Mouse (Mus musculus) forebrain, embryonic 13.5 days (tissue): ENCODE measurements around the gene Alox8. TPM values are rescaled to one million over a fixed set of nuclear protein-coding genes. Genes with fewer than 3 reads are reported as not detected.

Experiments used
- ATAC-seq: fragments of 200-750 bp; cut with Nextera tagmentation; 2 replicates; pipeline ENCODE4 v1.8.0; 2017
- H3K27ac ChIP-seq: fragments of 300-500 bp; sonication (generic); 2 replicates; pipeline ENCODE4 v1.5.1; 2015; ENCODE audit warnings: inconsistent platforms, mild to moderate bottlenecking, moderate library complexity
- H3K27me3 ChIP-seq: fragments of 300-500 bp; sonication (generic); 2 replicates; pipeline ENCODE4 v1.6.1; 2015; ENCODE audit warnings: mild to moderate bottlenecking, inconsistent platforms
- H3K36me3 ChIP-seq: fragments of 300-500 bp; sonication (generic); 2 replicates; pipeline ENCODE4 v1.6.1; 2015; ENCODE audit warnings: mild to moderate bottlenecking, inconsistent platforms; ENCODE audit not compliant: poor library complexity, severe bottlenecking
- H3K4me1 ChIP-seq: fragments of 300-500 bp; sonication (generic); 2 replicates; pipeline ENCODE4 v1.6.1; 2015; ENCODE audit warnings: inconsistent platforms
- H3K4me2 ChIP-seq: fragments of 300-500 bp; sonication (generic); 2 replicates; pipeline ENCODE4 v1.6.1; 2015; ENCODE audit warnings: inconsistent platforms, mild to moderate bottlenecking, moderate library complexity
- H3K4me3 ChIP-seq: fragments of 300-500 bp; sonication (generic); 2 replicates; pipeline ENCODE4 v1.5.1; 2015; ENCODE audit warnings: mild to moderate bottlenecking, inconsistent platforms
- H3K9ac ChIP-seq: fragments of 300-500 bp; sonication (generic); 2 replicates; pipeline ENCODE4 v1.6.1; 2015; ENCODE audit warnings: mild to moderate bottlenecking, inconsistent platforms
- H3K9me3 ChIP-seq: fragments of 300-500 bp; sonication (generic); replicated peaks from 2 replicates; pipeline ENCODE4 v1.6.1; 2016; ENCODE audit warnings: inconsistent platforms
- WGBS: fragments of 180-500 bp; shearing (Covaris S2); methylation state at CpG from one replicate; pipeline ENCODE4 v1.1.7; 2015; 5-methylcytosine and 5-hydroxymethylcytosine counted together
- polyA plus RNA-seq: library from polyadenylated mRNA; unstranded; fragments of >200 nt; fragmentation: Nextera tagmentation; extraction: Ambion mirVana; gene quantifications from 2 replicates; pipeline ENCODE4 v1.2.1, GENCODE M21; 2015

The Alox8 gene
- not detected in 2 replicates for polyA plus RNA-seq

GRCm38 (mm10) chr11:69197743-69198142 lies at the start of gene Alox8:
Gene Alox8, minus strand, starts transcription at chr11:69197843.
- ATAC-seq: no peak
- no peaks in the 10 kb centered on the region for H3K36me3 ChIP-seq
- peaks cover 44% of the 10 kb centered on the region for H3K27me3 ChIP-seq
- H3K9ac ChIP-seq: peak within 1 kb of the TSS; percentile 43
- H3K9me3 ChIP-seq: no peaks in the 10 kb centered on the region
- WGBS: 32% methylated on average over 6 of the region's 6 CpGs
- H3K4me3 ChIP-seq: peak within 1 kb of the TSS; percentile 17
- H3K4me1 ChIP-seq: peaks cover 11% of the 10 kb centered on the region
- no peak within 1 kb of the TSS for H3K27ac ChIP-seq
- peak within 1 kb of the TSS; percentile 52 for H3K4me2 ChIP-seq

GRCm38 (mm10) chr11:69245643-69246042 lies 48.0 kb upstream of the Alox8 start:
- 0 out of 2 replicates have a peak, but pooled peaks cover 3% of the 10 kb centered on the region for H3K27me3 ChIP-seq
- H3K4me3 ChIP-seq: no peak overlapping the region
- H3K4me1 ChIP-seq: no peaks in the 10 kb centered on the region
- WGBS: 52% methylated on average over 2 of the region's 2 CpGs
- no peak overlapping the region for H3K27ac ChIP-seq
- H3K9ac ChIP-seq: no peak overlapping the region
- H3K4me2 ChIP-seq: no peak overlapping the region
- no peaks in the 10 kb centered on the region for H3K9me3 ChIP-seq
- no peak for ATAC-seq
- no peaks in the 10 kb centered on the region for H3K36me3 ChIP-seq

GRCm38 (mm10) chr11:69244911-69245310 lies 47.3 kb upstream of the Alox8 start:
- H3K27me3 ChIP-seq: 0 out of 2 replicates have a peak, but pooled peaks cover 3% of the 10 kb centered on the region
- H3K4me3 ChIP-seq: no peak overlapping the region
- no peaks in the 10 kb centered on the region for H3K36me3 ChIP-seq
- no peaks in the 10 kb centered on the region for H3K9me3 ChIP-seq
- WGBS: 33% methylated on average over 2 of the region's 2 CpGs
- no peak overlapping the region for H3K27ac ChIP-seq
- no peak for ATAC-seq
- no peak overlapping the region for H3K4me2 ChIP-seq
- H3K9ac ChIP-seq: no peak overlapping the region
- no peaks in the 10 kb centered on the region for H3K4me1 ChIP-seq

GRCm38 (mm10) chr11:69236926-69237260 lies 39.2 kb upstream of the Alox8 start, which contains the start of gene Gucy2e:
Gene Gucy2e, minus strand, starts transcription at chr11:69237036.
- Histone ChIP-seq H3K9me3 (no peaks in the 10 kb centered on the region), H3K4me2 (peak within 1 kb of the TSS; percentile 71), H3K4me3 (peak within 1 kb of the TSS; percentile 48), H3K27ac (no peak within 1 kb of the TSS), H3K9ac (peak within 1 kb of the TSS; percentile 65), H3K36me3 (no peaks in the 10 kb centered on the region), H3K4me1 (peaks cover 17% of the 10 kb centered on the region), H3K27me3 (peaks cover 46% of the 10 kb centered on the region)
- no peak for ATAC-seq
- 13% methylated on average over 13 of the region's 13 CpGs for WGBS

- Histone ChIP-seq H3K27me3 (peaks cover 46% of the 10 kb centered on the region), H3K27ac (no peak overlapping the region), H3K36me3 (no peaks in the 10 kb centered on the region), H3K9ac (peak overlapping the region; percentile 65), H3K9me3 (no peaks in the 10 kb centered on the region), H3K4me1 (peaks cover 17% of the 10 kb centered on the region), H3K4me3 (peak overlapping the region; percentile 48), H3K4me2 (peak overlapping the region; percentile 71)
- no peak for ATAC-seq
- 2% methylated on average over 51 of the region's 51 CpGs for WGBS
These were observed 38.6 kb upstream of the Alox8 start for GRCm38 (mm10) chr11:69236061-69236925.

- peak overlapping the region; percentile 48 for H3K4me3 ChIP-seq
- H3K9me3 ChIP-seq: no peaks in the 10 kb centered on the region
- H3K36me3 ChIP-seq: no peaks in the 10 kb centered on the region
- 1% methylated on average over 33 of the region's 33 CpGs for WGBS
- peak overlapping the region; percentile 57 for H3K27ac ChIP-seq
- H3K4me1 ChIP-seq: peaks cover 17% of the 10 kb centered on the region
- peaks cover 46% of the 10 kb centered on the region for H3K27me3 ChIP-seq
- peak; percentile 96 for ATAC-seq
- H3K9ac ChIP-seq: peak overlapping the region; percentile 65
- H3K4me2 ChIP-seq: peak overlapping the region; percentile 71
These were observed 37.8 kb upstream of the Alox8 start for GRCm38 (mm10) chr11:69235285-69236060.

- H3K9me3 ChIP-seq: no peaks in the 10 kb centered on the region
- 75% methylated on average over 2 of the region's 2 CpGs for WGBS
- H3K9ac ChIP-seq: no peak overlapping the region
- H3K27me3 ChIP-seq: peaks cover 40% of the 10 kb centered on the region
- H3K4me3 ChIP-seq: no peak overlapping the region
- no peak for ATAC-seq
- H3K4me2 ChIP-seq: no peak overlapping the region
- H3K27ac ChIP-seq: no peak overlapping the region
- H3K36me3 ChIP-seq: no peaks in the 10 kb centered on the region
- peaks cover 17% of the 10 kb centered on the region for H3K4me1 ChIP-seq
These were observed 35.5 kb upstream of the Alox8 start for GRCm38 (mm10) chr11:69233141-69233540.

- Histone ChIP-seq H3K36me3 (no peaks in the 10 kb centered on the region), H3K4me2 (no peak overlapping the region), H3K9ac (no peak overlapping the region), H3K9me3 (no peaks in the 10 kb centered on the region), H3K27ac (no peak overlapping the region), H3K27me3 (peaks cover 14% of the 10 kb centered on the region), H3K4me1 (peaks cover 5% of the 10 kb centered on the region; the same call in 1 of the 2 replicates), H3K4me3 (no peak overlapping the region)
- WGBS: 78% methylated on average over 4 of the region's 4 CpGs
- no peak for ATAC-seq
These were observed 32.8 kb upstream of the Alox8 start for GRCm38 (mm10) chr11:69230420-69230819.

- H3K4me3 ChIP-seq: no peak overlapping the region
These were observed 28.1 kb upstream of the Alox8 start for GRCm38 (mm10) chr11:69225715-69226114.

GRCm38 (mm10) chr11:69223101-69223500 lies 25.5 kb upstream of the Alox8 start:
- no peaks in the 10 kb centered on the region for H3K36me3 ChIP-seq
- no peak overlapping the region for H3K4me3 ChIP-seq
- H3K4me1 ChIP-seq: no peaks in the 10 kb centered on the region
- no peak overlapping the region for H3K27ac ChIP-seq
- ATAC-seq: no peak
- H3K4me2 ChIP-seq: no peak overlapping the region
- H3K27me3 ChIP-seq: no peaks in the 10 kb centered on the region
- no peaks in the 10 kb centered on the region; the same call in 1 of the 2 replicates for H3K9me3 ChIP-seq
- H3K9ac ChIP-seq: no peak overlapping the region
- 75% methylated on average over 4 of the region's 4 CpGs for WGBS

More at GRCm38 (mm10) chr11:69225715-69226114, 28.1 kb upstream of the Alox8 start:
- Histone ChIP-seq H3K36me3 (no peaks in the 10 kb centered on the region), H3K4me1 (no peaks in the 10 kb centered on the region), H3K4me2 (no peak overlapping the region), H3K9me3 (no peaks in the 10 kb centered on the region; the same call in 1 of the 2 replicates), H3K27me3 (no peaks in the 10 kb centered on the region; the same call in 1 of the 2 replicates), H3K9ac (no peak overlapping the region), H3K27ac (no peak overlapping the region)
- ATAC-seq: no peak
- 89% methylated on average over 1 of the region's 1 CpGs for WGBS

- Histone ChIP-seq H3K4me1 (no peaks in the 10 kb centered on the region), H3K4me2 (no peak overlapping the region), H3K4me3 (no peak overlapping the region), H3K27me3 (no peaks in the 10 kb centered on the region), H3K36me3 (no peaks in the 10 kb centered on the region), H3K27ac (no peak overlapping the region), H3K9me3 (no peaks in the 10 kb centered on the region; the same call in 1 of the 2 replicates), H3K9ac (no peak overlapping the region)
- WGBS: 78% methylated on average over 4 of the region's 4 CpGs
- no peak for ATAC-seq
These were observed 23.4 kb upstream of the Alox8 start for GRCm38 (mm10) chr11:69221070-69221469.

- no peaks in the 10 kb centered on the region for H3K27me3 ChIP-seq
- H3K4me1 ChIP-seq: no peaks in the 10 kb centered on the region
- H3K27ac ChIP-seq: no peak overlapping the region
- no peak overlapping the region for H3K4me3 ChIP-seq
- no peak overlapping the region for H3K9ac ChIP-seq
- no peaks in the 10 kb centered on the region for H3K36me3 ChIP-seq
- no peak for ATAC-seq
- H3K9me3 ChIP-seq: no peaks in the 10 kb centered on the region; the same call in 1 of the 2 replicates
- H3K4me2 ChIP-seq: no peak overlapping the region
- WGBS: 74% methylated on average over 2 of the region's 2 CpGs
These were observed 21.0 kb upstream of the Alox8 start for GRCm38 (mm10) chr11:69218661-69219060.
